Mouse (Mus musculus): ENCODE data around the gene Evi2.

- TF ChIP-seq CTCF (IDR thresholded peaks at IDR 0.05; ENCODE audit: insufficient read depth, low read length), result no peak
- TF ChIP-seq POLR2A (IDR thresholded peaks at IDR 0.05; ENCODE audit: borderline replicate concordance, extremely low read depth, low read depth, low read length), result no peak
These were observed 5.9 kb upstream of the Evi2 start for GRCm38 (mm10) chr11:79536293-79536692.

All from lung, adult 2 months (tissue).